Mouse (Mus musculus) cerebellum, adult 9-11 months (tissue): ENCODE measurements around the gene Rims1.

ENCODE experiments used
- DNase-seq: peaks from one replicate; pipeline ENCODE4 v3.0.0; 2022

Gene Rims1

GRCm38 (mm10) chr1:22579470-22579869 lies 226.3 kb downstream of the Rims1 start:
- no peak for DNase-seq

GRCm38 (mm10) chr1:22572720-22573119 lies 233.1 kb downstream of the Rims1 start:
- DNase-seq, result no peak

- DNase-seq, result no peak
These were observed 259.5 kb downstream of the Rims1 start for GRCm38 (mm10) chr1:22546273-22546672.

GRCm38 (mm10) chr1:22538129-22538528 lies 267.7 kb downstream of the Rims1 start:
- no peak for DNase-seq

GRCm38 (mm10) chr1:22536776-22537175 lies 269.0 kb downstream of the Rims1 start:
- no peak for DNase-seq

GRCm38 (mm10) chr1:22535049-22535448 lies 270.7 kb downstream of the Rims1 start:
- no peak for DNase-seq

- peak; percentile 63 for DNase-seq
These were observed 272.4 kb downstream of the Rims1 start for GRCm38 (mm10) chr1:22533146-22534096.

GRCm38 (mm10) chr1:22515103-22515502 lies 290.7 kb downstream of the Rims1 start:
- DNase-seq, result no peak

- DNase-seq, result peak; percentile 92
These were observed 293.4 kb downstream of the Rims1 start for GRCm38 (mm10) chr1:22512421-22512820.

- DNase-seq, result peak; percentile 56
These were observed 294.2 kb downstream of the Rims1 start for GRCm38 (mm10) chr1:22511614-22512013.

- peak; percentile 39 for DNase-seq
These were observed 296.8 kb downstream of the Rims1 start for GRCm38 (mm10) chr1:22508735-22509615.

- DNase-seq, result no peak
These were observed 318.4 kb downstream of the Rims1 start for GRCm38 (mm10) chr1:22487270-22487864.

- DNase-seq, result no peak
These were observed 329.6 kb downstream of the Rims1 start for GRCm38 (mm10) chr1:22476220-22476619.

- DNase-seq, result no peak
These were observed 338.8 kb downstream of the Rims1 start for GRCm38 (mm10) chr1:22467033-22467432.

GRCm38 (mm10) chr1:22466597-22466996 lies 339.2 kb downstream of the Rims1 start:
- no peak for DNase-seq

- DNase-seq, result no peak
These were observed 381.8 kb downstream of the Rims1 start for GRCm38 (mm10) chr1:22424020-22424419.

GRCm38 (mm10) chr1:22422102-22422501 lies 383.7 kb downstream of the Rims1 start:
- no peak for DNase-seq

- no peak for DNase-seq
These were observed 395.6 kb downstream of the Rims1 start for GRCm38 (mm10) chr1:22410173-22410572.

- DNase-seq, result no peak
These were observed 419.4 kb downstream of the Rims1 start for GRCm38 (mm10) chr1:22386361-22386760.

GRCm38 (mm10) chr1:22377652-22378051 lies 428.1 kb downstream of the Rims1 start:
- no peak for DNase-seq

- no peak for DNase-seq
These were observed 428.7 kb downstream of the Rims1 start for GRCm38 (mm10) chr1:22377062-22377461.

GRCm38 (mm10) chr1:22356209-22356608 lies 449.6 kb downstream of the Rims1 start:
- DNase-seq, result no peak

- DNase-seq, result no peak
These were observed 452.1 kb downstream of the Rims1 start for GRCm38 (mm10) chr1:22353687-22354086.
